Comparison of ENCODE assay signal across 8 mouse cellular contexts in genomic region chr16:8566115-8566711, GRCm38 (mm10). TPM values are rescaled to one million over a fixed set of nuclear protein-coding genes. Genes with fewer than 3 reads are reported as not detected.
DNase-seq lines count a peak whose midpoint lies in the region; ATAC-seq and TF ChIP-seq lines count a peak whose summit lies in the region.
"Had no signal": no experiment of that assay in that cellular context is flagged by ENCODE, and none has a peak within 500 bp of the region (broad histone marks: within the 10 kb centered on the region; RNA-seq: fewer than 3 reads in every experiment).

No protein-coding gene starts in this region.

- H3K4me3 ChIP-seq in forebrain, embryonic 15.5 days, result no peak overlapping the region
- H3K4me3 ChIP-seq in liver, postnatal 0 days (ENCODE audit: low read depth, low read length), result no peak overlapping the region
- H3K4me3 ChIP-seq: erythroblast, embryonic 14.5 days had no signal

- no peak; the same call in 1 of the 2 replicates for TF ChIP-seq EP300 in liver, postnatal 0 days (IDR thresholded peaks at IDR 0.05; ENCODE audit: low read depth)

- H3K4me1 ChIP-seq in forebrain, embryonic 15.5 days, result peaks cover 10% of the 10 kb centered on the region
- H3K4me1 ChIP-seq in liver, postnatal 0 days (ENCODE audit: insufficient read depth), result peaks cover 6% of the 10 kb centered on the region; the same call in 1 of the 2 replicates

- 6% methylated on average over 3 of the region's 3 CpGs for WGBS in forebrain, embryonic 15.5 days
- WGBS in liver, postnatal 0 days (ENCODE audit: insufficient replicate concordance), result 27% methylated on average over 3 of the region's 3 CpGs

- DNase-seq in ovary, postnatal 36 days (ENCODE audit: low spot score), result peak; percentile 27
- no peak for DNase-seq in ovary, postnatal 10 days (ENCODE audit: low spot score)
- no peak for DNase-seq in liver, postnatal 0 days
- no peak for DNase-seq in kidney, adult 18-20 months
- no peak for DNase-seq in natural killer cell, adult 2 months (ENCODE audit: low spot score in 2 of 2)
- no peak for DNase-seq in thymus, postnatal 25 days

- peak; percentile 70; the same call in 1 of the 2 replicates for ATAC-seq in forebrain, embryonic 15.5 days (replicated peaks)
- peak; percentile 54 for ATAC-seq in liver, postnatal 0 days

- H3K36me3 ChIP-seq in forebrain, embryonic 15.5 days, result no peaks in the 10 kb centered on the region
- no peaks in the 10 kb centered on the region for H3K36me3 ChIP-seq in liver, postnatal 0 days (replicated peaks; ENCODE audit: insufficient read depth, low read length)

- H3K27ac ChIP-seq in forebrain, embryonic 15.5 days (replicated peaks), result peak overlapping the region; percentile 70
- peak overlapping the region; percentile 41 for H3K27ac ChIP-seq in liver, postnatal 0 days (ENCODE audit: low read depth)

- no peak overlapping the region for H3K9ac ChIP-seq in forebrain, embryonic 15.5 days (replicated peaks)
- no peak overlapping the region for H3K9ac ChIP-seq in liver, postnatal 0 days (replicated peaks)

- TF ChIP-seq CTCF in liver, postnatal 0 days (IDR thresholded peaks at IDR 0.05; ENCODE audit: low read depth), result no peak

- no peaks in the 10 kb centered on the region for H3K9me3 ChIP-seq in forebrain, embryonic 15.5 days
- no peaks in the 10 kb centered on the region for H3K9me3 ChIP-seq in liver, postnatal 0 days (ENCODE audit: low read length)

- H3K4me2 ChIP-seq in forebrain, embryonic 15.5 days (replicated peaks), result no peak overlapping the region
- no peak overlapping the region for H3K4me2 ChIP-seq in liver, postnatal 0 days (ENCODE audit: low read depth, low read length)

- no peaks in the 10 kb centered on the region for H3K27me3 ChIP-seq in forebrain, embryonic 15.5 days
- H3K27me3 ChIP-seq in liver, postnatal 0 days (ENCODE audit: insufficient read depth, low read length), result no peaks in the 10 kb centered on the region

RNA-seq across cellular contexts. Expression of gene Abat, which starts 53.0 kb away (rescaled TPM):
- 48.4 and 51.0 TPM in 2 replicates for polyA plus RNA-seq in forebrain, embryonic 15.5 days (2015; fragmentation: Nextera tagmentation; extraction: Ambion mirVana)
- 37.8 and 39.1 TPM in 2 replicates for polyA plus RNA-seq in liver, postnatal 0 days (2015; fragmentation: Nextera tagmentation; extraction: Ambion mirVana)
